Mouse (Mus musculus) cerebellum, adult 11 months (tissue): Measurements from ENCODE around the gene Mboat2.
A peak's percentile ranks its signal among the peaks of the same experiment; 100 is the strongest.

Source experiments
- DNase-seq: peaks from one replicate; pipeline ENCODE4 v3.0.0; 2022

Gene Mboat2

DNA sequence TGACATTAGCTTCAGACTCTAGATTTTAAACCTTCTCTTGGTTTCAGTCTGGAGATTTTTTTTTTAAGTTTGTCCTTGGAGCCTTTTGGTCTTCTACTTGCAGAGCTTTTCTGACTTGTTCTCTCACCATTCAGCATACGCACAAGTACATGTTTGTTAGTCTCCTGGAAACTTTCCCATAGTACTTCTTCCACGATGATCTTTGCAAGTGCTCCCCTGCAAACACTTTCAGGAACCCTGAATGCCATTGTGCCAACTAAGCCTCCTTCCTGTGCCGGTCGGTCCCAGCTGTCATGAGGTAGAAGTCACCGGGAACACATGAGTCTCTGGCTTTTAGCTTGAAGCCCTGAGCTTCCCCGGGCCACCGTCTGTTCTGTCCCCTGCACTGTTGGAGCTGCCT lies 79.0 kb downstream of the Mboat2 start:
- no peak for DNase-seq

DNA sequence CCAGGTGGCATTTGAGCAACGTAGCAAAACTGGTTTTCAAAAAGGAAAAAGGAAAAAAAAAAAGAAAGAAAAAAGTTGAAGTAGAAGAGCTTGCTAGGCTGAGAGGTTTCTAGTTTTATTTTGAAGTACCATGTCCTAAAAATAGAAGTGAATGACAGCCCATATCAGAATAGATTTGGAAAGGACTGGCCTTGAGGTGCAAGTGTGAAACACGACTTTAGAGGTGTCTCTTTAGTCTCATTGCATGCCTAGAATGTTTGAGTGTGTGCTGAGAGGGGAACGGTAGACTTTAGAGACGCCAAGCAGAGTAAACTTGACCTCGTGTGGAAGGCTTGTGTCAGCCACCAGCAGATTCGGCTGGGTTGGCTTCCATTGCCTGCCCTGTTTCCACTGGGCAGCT lies 81.5 kb downstream of the Mboat2 start:
- no peak for DNase-seq

- no peak for DNase-seq
These were observed 82.2 kb downstream of the Mboat2 start for GRCm38 (mm10) chr12:24912876-24913275.

- DNase-seq = no peak
These were observed 88.0 kb downstream of the Mboat2 start for GRCm38 (mm10) chr12:24918575-24919262.

GRCm38 (mm10) chr12:24920861-24921260 lies 90.2 kb downstream of the Mboat2 start:
- DNase-seq = no peak

DNA sequence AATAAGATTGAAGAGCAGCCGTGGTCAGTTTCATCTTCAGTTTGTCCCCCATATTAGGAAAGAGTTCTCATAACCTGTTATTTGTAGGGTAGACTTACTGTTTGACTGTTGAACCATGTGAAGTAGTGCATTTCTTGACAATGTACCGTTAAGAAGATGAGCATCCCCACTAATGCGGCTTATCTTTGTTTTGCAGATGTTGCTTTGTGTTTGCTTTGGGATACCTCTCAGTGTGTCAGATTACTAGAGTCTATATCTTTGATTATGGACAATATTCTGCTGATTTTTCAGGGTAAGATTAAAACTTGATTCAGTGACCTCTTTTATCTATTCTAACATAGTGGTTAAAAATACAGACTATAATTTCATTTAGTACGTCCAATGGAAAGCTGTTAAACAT lies 93.3 kb downstream of the Mboat2 start:
- DNase-seq = no peak

DNA sequence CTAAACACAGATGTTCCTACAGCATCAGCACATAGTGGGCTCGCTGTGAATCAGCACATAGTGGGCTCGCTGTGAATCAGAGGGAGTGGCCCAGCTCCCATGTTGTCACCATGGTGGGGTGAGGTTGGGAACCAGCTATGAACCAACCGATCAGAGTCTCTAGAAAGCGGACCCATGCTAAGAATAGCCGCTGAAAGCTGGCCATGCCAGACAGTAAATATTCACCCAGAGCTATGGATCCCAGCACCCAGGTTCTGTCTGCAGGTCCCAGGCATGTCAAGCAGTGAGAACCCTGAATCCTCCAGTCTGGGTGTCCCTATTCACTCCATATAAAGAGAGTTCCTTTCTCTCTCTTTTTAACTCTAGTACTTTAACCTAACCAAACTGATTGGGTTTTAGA lies 94.6 kb downstream of the Mboat2 start:
- DNase-seq = no peak

DNA sequence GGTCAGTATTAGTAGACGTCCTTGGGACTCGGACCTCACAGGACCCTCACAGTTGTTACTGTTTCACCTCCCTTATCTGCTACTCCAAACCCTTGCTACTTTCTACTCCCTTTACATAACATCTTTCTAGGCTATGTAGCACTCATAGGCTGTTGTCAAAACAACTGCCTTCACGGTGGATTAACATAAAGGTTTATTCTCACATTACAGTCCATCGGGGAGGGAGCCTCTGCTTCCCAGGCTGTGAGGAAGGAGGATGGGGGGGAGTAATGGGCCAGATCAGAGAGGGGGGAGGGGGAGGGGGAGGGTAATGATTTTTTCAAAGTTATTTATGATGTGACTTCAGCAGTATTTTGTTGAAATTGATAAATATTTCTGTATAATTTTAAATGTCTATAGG lies 95.0 kb downstream of the Mboat2 start:
- no peak for DNase-seq

DNA sequence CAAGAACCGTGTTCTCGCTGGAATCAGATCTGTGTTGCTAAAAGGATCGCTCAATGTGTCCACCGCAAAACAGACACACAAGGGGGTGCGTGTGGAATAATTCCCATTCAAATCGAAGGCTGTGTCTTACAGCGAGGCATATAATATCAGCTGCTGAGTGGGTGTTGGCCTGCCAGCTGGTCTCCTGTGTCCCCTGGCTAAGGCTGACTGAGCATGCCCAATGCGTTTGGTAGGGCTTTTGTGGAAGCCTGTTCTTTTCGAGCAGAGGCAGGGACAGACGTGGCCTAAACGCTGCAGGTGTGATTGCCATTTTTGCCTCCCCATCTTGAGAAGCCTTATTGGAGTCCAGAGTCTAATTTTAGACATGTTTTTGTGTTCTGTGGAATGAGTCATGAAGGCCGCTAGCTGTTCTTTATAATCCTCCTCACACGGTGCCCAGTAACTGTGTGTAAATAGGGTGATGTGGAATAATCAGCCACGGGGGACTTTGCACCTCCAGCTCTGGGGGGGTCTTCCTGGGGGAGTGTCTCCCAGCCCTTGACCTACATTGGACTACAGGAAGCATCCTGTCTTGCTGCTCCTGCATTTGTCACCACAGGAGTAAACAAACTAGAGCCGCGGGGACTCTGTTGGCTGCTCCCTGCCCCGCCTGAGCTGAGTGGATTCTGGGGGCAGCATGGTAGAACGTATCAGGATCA lies 97.5 kb downstream of the Mboat2 start:
- DNase-seq = peak; percentile 22

GRCm38 (mm10) chr12:24929043-24929442 lies 98.4 kb downstream of the Mboat2 start:
- DNase-seq = no peak

- DNase-seq = no peak
These were observed 100.1 kb downstream of the Mboat2 start for GRCm38 (mm10) chr12:24930760-24931159.

DNA sequence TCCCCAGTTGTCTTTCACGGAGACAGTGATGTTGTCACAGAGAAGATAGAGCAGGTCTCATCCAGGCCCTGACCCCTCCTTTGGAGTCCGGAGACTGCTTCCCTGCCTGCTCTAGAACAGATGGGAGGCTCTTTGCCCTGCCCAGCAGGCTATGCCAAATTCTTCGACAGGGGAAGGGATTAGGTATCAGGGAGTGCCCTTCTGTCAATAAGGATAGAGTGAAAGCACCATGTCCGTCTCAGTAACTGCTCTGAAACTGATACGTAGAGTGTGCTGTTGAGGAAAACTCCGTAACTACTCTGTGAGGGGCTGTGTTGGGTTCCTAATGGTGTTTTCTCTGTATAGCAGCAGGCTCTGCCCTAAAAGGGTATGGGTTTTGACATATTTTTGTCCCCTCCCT lies 101.4 kb downstream of the Mboat2 start:
- DNase-seq = no peak

- no peak for DNase-seq
These were observed 102.6 kb downstream of the Mboat2 start for GRCm38 (mm10) chr12:24933206-24933775.

DNA sequence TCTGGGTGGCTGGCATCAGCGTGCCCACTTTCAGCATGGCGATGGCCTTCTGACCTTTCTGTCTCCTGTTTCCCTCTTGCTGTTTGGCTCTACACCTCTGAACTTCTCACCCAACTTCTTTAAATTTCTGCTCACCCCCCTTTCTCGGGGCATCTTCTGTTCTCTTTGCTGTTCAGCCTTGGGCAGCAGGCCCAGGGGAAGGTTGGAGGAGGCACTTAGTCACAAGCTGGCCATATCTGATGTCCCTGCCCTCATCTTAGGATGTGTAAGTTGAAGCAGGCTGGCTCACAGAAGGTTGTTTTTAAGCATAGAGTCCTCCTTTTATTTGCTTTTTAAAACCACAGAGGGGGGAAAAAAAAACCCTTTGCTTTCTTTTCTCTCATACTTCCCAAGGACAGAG lies 103.3 kb downstream of the Mboat2 start:
- no peak for DNase-seq

GRCm38 (mm10) chr12:24936281-24936680 lies 105.6 kb downstream of the Mboat2 start:
- no peak for DNase-seq

GRCm38 (mm10) chr12:24939372-24939771 lies 108.7 kb downstream of the Mboat2 start:
- no peak for DNase-seq

GRCm38 (mm10) chr12:24942619-24943287 lies 112.1 kb downstream of the Mboat2 start:
- no peak for DNase-seq

- DNase-seq = no peak
These were observed 112.7 kb downstream of the Mboat2 start for GRCm38 (mm10) chr12:24943427-24943826.

- no peak for DNase-seq
These were observed 113.9 kb downstream of the Mboat2 start for GRCm38 (mm10) chr12:24944597-24944996.

DNA sequence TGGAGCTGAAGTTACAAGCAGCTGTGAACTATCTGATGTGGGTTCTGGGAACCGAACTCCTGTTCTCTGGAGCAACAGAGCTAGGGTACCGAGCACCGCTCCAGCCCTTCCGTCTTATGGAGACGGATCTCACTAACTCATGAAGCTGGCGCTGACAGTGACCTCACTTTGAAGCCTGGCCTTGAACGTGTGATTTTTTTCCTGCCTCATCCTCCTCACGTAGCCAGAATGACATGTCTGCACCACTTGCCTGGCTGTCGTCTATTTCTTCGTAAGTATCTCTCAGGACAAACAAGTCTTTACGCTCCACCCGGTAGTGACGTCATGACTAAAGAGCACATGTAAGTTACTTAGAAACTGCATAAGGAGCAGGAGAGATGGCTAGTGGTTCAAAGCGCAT lies 116.4 kb downstream of the Mboat2 start:
- DNase-seq = no peak

- no peak for DNase-seq
These were observed 117.7 kb downstream of the Mboat2 start for GRCm38 (mm10) chr12:24948344-24948743.

DNA sequence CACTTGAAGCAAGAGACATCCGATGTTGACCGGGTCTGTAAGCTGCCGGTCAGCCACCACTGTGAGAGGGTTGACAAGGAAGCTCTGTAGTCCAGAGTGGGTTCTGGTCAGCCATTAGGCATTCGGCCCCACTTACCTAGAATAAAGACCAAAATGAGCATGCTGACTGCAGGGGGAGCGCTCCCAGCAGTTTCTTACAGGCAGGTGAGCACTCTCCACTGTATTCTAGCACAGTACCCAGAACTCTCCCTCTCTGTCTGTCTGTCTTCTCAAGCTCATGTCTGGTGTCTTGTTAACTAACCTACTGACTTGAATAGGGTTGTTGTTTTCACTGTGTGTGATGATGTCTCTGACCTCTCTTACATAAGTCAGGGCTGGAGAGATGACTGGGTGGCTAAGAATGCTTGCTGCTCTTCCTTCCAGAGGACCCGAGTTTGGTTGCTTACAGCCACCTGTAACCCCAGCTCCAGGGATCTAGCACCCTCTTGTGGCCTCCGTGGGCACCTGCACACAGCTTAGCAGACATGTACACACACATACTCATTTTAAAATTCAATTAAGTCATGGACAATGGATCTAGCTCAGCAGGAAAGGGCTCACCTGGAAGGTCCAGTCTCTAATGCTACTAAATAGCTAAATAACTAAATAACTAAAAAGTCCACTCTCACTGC lies 119.8 kb downstream of the Mboat2 start:
- DNase-seq = no peak

- peak; percentile 19 for DNase-seq
These were observed 121.5 kb downstream of the Mboat2 start for GRCm38 (mm10) chr12:24952147-24952546.
